ENCODE assay signal across 9 mouse cellular contexts in the genomic region with DNA sequence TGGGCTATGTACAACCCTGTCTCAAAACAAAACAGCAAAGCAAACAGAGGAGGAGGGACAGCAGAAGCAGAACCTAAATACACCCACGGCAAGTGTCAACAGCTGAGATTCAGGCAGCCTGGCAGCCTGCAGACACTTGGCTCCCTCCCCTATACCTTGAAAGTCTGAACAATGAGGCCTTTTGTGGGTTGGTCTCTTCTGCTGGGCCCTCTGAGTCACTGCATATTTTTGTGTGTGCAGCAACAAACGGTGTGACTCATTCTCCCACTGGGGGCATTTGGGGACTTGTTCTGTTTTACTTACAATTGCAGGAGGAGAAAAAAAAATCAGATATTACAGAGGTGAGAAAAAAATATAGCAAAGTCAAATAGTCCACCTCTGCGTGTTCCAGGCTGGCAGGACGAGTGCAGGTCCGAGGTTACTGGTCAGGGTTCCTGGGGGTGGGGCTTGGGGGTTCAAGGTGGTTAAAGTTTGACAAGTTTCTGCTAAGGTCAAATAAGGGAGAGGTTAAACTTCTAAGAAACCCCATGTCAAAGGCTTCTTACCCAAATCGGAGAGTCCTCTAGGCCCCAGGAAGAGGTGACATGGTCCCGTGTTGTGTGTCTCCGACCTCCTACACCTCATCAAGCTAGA.
DNase-seq lines count a peak whose midpoint lies in the region; ATAC-seq and TF ChIP-seq lines count a peak whose summit lies in the region.
"Had no signal": no experiment of that assay in that cellular context is flagged by ENCODE, and none has a peak within 500 bp of the region (broad histone marks: within the 10 kb centered on the region; RNA-seq: fewer than 3 reads in every experiment).

No protein-coding gene starts in this region.

- TF ChIP-seq EP300 in stomach, postnatal 0 days (optimal IDR thresholded peaks at IDR 0.05), result no peak

- no peak for ATAC-seq in heart, embryonic 11.5 days (replicated peaks; ENCODE audit: insufficient number of reproducible peaks, low FRiP score, low TSS enrichment)
- peak; percentile 83 for ATAC-seq in stomach, postnatal 0 days (ENCODE audit: low FRiP score, low TSS enrichment)
- ATAC-seq in CD4-positive, CD25-positive, alpha-beta regulatory T cell, adult 4 months, result no peak
- no peak for ATAC-seq in inflammation-experienced regulatory T-cells, adult 6 months

- H3K27ac ChIP-seq in heart, embryonic 11.5 days (ENCODE audit: low read depth, low read length), result no peak overlapping the region
- no peak overlapping the region for H3K27ac ChIP-seq in stomach, postnatal 0 days (replicated peaks)
- H3K27ac ChIP-seq: kidney, postnatal 0 days had no signal

- no peaks in the 10 kb centered on the region for H3K9me3 ChIP-seq in heart, embryonic 11.5 days (replicated peaks; ENCODE audit: control insufficient read depth, low read length)
- H3K9me3 ChIP-seq in stomach, postnatal 0 days (ENCODE audit: control insufficient read depth, low read length), result no peaks in the 10 kb centered on the region

- no peaks in the 10 kb centered on the region for H3K27me3 ChIP-seq in heart, embryonic 11.5 days (ENCODE audit: control insufficient read depth, insufficient read depth, low read length)
- no peaks in the 10 kb centered on the region for H3K27me3 ChIP-seq in stomach, postnatal 0 days (ENCODE audit: control insufficient read depth, insufficient read depth, low read length)

- no peaks in the 10 kb centered on the region for H3K4me1 ChIP-seq in heart, embryonic 11.5 days (ENCODE audit: control insufficient read depth, insufficient read depth, low read length)
- H3K4me1 ChIP-seq in stomach, postnatal 0 days (replicated peaks; ENCODE audit: control insufficient read depth, insufficient read depth), result 0 out of 2 replicates have a peak, but pooled peaks cover 3% of the 10 kb centered on the region

- no peak overlapping the region for H3K4me3 ChIP-seq in heart, embryonic 11.5 days (ENCODE audit: low read depth, low read length)
- no peak overlapping the region for H3K4me3 ChIP-seq in stomach, postnatal 0 days (ENCODE audit: low read depth, low read length)

- peak; percentile 88 for DNase-seq in heart, adult 11 months
- peak; percentile 30 for DNase-seq in retina, postnatal 1 day
- no peak for DNase-seq in retina, embryonic 14.5 days (ENCODE audit: low spot score)
- DNase-seq in heart, postnatal 4 days, result peak; percentile 23
- DNase-seq in stomach, postnatal 0 days (ENCODE audit: low spot score), result peak; percentile 45

- 70% methylated on average over 8 of the region's 8 CpGs for WGBS in heart, embryonic 11.5 days (ENCODE audit: insufficient replicate concordance)
- WGBS in stomach, postnatal 0 days, result 52% methylated on average over 8 of the region's 8 CpGs

- H3K9ac ChIP-seq in heart, embryonic 11.5 days (ENCODE audit: low read depth, low read length), result no peak overlapping the region
- no peak overlapping the region for H3K9ac ChIP-seq in stomach, postnatal 0 days (ENCODE audit: low read length)

- H3K36me3 ChIP-seq in heart, embryonic 11.5 days (ENCODE audit: control insufficient read depth, insufficient read depth, low read length), result no peaks in the 10 kb centered on the region
- no peaks in the 10 kb centered on the region for H3K36me3 ChIP-seq in stomach, postnatal 0 days (ENCODE audit: control insufficient read depth, insufficient read depth, low read length)

- 0 out of 2 replicates have a peak, but pooled peaks have one; percentile 1 for TF ChIP-seq CTCF in stomach, postnatal 0 days (IDR thresholded peaks at IDR 0.05; ENCODE audit: low read depth)

- no peak overlapping the region for H3K4me2 ChIP-seq in heart, embryonic 11.5 days
- H3K4me2 ChIP-seq in stomach, postnatal 0 days (replicated peaks; ENCODE audit: low read depth), result no peak overlapping the region
